Mouse (Mus musculus): ENCODE data around the gene Spz1.
A peak's percentile ranks its signal among the peaks of the same experiment; 100 is the strongest.

Spz1 gene

DNA sequence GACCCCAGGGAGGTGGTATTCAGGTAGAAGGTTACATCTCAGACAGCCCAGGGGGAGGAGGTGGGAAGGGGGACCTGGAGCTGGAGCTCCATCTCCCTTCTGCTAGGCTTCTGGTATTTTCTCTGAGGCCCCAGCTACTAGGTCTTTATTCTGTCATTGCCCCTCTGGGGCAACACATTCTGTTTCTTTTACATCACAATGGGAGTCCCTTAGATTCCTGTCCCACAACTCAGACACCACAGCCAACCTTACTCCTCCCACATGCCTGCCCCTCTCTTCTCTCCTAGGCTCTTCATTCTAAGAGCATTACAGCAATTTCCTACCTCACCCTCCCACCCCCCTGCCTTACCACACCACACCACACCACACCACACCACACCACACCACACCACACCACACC is at the start of gene Spz1:
Spz1 (minus strand) TSS at position 101 of the 400 bp plus-strand sequence.
- no peak for DNase-seq

DNA sequence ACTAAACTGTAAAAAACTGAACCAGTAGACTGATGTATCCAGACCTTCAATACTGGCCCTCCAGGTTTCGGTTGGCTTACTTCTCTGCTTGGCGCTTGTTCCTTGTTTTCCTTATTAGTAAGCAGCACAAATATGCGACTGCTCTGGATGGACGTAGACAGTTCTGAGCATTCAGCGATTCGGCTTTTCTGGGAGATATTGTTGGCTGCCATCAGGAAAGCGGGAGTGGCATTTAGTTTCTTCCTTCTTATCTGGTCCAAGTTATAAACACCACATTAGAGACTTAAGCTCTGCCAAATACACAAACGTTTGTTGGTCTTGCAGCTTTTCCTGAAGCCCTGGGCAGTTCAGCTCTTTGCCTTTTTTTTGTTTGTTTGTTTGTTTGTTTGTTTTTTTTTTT is 40.5 kb upstream of the Spz1 start:
- DNase-seq = no peak

DNA sequence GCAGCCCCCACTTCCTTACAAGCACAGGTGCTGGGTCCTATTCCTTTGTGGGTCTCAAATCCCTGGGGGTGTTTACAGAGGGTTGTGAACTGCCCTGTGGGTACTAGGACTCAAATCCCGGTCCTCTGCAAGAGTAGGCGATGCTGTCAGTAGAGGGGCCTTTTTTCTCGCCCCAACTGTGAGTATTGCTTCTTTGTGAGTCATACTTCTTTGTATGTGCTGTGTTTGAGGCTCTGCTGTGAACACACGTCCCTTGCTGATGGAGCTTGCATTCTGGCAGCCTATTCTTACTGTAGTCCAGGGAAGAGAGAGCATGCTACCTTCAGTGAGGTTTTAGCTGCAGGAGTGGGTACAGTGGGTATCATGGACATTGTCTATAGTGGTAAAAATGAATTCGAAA is 39.2 kb upstream of the Spz1 start:
- no peak for DNase-seq

DNA sequence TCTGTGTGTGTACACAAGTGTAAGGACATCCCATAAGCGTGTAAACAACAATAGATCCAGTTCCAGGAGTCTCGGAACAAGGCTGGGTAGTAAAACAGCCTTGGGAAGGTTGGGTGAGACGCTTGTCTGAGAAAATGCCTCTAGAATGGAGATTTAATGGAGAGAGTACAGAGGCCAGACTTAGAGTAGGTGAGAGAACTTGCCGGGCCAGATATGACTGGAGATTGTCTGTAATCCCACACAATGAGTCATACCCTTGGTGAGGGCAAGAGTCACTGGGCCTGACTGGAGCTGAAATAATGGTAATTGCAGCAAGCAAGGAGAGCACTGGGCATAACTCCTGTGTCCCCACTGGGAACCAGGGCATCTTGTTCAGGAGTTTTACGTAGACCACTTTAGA is 37.1 kb upstream of the Spz1 start:
- DNase-seq = no peak

DNA sequence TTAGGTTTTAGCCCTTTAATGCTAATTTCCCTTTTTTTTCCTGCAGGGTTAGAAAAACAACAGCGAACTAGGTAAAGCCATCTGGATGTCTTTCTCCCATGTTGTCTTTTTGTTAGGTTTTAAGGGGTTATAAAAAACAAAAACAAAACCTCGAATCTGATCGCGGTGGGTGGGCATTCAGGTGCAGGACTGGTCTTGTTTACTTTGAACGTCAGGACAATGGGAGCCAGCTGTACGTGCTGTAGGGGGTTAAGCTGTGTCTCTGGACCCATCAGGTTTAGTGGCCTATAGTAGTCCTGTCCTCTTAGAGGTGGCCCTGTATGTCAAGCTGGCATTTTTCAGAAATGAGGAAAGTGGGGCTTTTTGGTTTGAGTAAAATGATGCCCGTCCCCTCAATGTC is 35.9 kb upstream of the Spz1 start:
- DNase-seq = peak; percentile 14

DNA sequence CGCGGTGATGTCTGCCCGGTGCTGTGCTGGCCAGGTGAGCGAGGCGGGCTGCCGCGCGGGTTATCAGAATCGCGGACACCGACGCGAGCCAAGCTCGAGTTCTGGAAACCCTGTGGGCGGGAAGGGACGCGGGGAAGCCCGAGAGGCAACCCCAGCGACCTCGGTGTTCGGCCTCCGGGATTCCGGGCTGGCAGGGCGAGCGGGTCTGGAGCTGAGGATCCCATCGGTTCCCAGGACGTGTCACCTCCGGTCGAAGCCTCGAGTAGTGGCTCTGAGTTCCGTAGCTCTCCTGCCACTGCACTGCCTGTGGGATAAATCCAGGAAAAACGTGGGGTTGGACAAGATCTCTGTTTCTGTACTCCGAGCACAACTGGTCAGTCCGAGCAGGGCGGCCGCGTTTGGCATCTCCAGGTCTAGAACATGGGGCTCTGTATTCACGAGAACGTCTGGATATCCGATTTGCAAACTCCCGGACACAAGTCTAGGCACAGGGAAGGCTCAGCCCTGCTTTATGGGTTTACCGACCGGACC is 35.3 kb upstream of the Spz1 start:
- peak; percentile 61 for DNase-seq

DNA sequence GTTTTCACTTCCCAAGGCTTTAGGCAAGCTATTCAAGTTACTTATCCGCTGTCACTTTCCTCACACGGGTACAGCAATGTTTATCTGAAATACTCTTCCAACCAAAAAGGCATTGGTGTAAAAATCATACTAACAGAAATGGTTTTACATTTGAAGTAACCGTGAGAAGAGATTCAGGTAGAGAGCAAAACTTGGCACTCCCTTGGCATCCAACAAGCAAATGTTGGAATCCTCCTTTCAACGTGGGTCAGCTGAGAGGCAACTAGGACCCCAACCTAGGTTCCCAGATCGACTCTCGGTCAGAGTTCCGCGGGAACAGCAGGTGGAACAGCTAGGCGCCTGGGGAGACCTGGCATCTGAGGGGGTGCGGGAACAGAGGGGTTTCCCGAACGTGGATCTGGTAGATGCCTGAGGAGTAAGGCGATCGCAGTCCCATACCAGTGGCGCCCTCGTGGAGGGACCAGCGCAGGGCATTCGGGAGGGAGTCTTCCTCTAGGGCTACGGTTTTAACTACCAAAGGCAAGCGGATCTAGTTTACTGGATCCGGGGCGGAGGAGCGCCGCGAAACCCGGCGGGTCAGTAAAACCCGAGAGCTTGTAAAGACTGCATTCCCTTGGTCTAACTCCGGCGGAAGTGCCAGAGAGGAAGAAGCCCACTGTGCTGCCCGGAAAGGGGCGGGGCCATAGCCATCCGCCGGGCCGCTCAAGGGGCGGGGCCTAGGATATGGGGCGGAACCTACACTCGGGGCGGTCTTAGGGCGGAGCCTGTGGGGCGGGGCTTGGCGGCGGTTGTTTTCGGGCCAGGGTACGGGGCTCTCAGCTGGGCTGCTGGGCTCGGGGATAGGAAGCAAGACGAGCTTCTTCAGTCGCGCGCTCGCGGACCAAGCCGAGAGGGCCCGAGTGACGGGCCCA is 34.6 kb upstream of the Spz1 start, which contains the start of gene Serinc5:
Serinc5 (plus strand) TSS at position 781 of the 911 bp plus-strand sequence.
- DNase-seq = peak; percentile 98

DNA sequence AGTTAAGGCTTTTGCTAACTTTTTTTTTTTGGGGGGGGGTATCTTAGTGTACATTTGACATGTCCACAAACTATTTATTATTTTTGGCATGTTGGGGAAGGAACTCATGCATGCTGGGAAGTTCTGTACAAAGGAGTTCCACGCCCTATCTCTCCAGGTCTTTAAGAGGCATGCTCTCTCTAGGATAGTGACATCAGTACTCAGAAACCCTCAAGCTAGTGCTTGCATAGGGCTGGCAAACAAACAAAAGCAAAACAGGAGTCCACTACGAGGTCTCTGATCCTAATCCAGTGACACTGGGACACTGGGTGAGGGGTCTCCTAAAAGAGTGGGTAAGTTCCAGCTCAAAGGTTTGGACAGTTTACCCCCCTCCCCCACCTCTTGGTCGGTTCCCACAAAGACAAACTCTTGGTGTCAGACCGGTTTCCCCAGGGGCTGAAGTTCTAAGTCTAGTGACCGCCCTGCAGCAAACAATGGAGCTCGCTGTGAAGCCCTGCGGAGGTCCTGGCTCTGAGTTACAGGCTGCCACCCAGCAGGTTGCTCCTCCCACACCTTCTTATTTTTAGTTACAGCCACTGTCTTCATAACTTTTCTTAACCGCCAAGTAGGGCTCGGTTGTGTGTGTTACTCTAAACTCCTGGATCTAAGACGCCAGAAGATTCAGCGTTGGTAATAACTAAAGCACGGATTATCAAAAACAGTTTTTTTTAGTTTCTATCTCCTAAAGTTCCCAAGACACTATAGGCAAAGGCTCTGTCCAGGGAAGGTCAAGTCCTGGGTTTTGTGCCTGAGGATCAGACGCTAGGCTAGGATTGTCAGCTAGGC is 33.7 kb upstream of the Spz1 start:
- peak; percentile 73 for DNase-seq

DNA sequence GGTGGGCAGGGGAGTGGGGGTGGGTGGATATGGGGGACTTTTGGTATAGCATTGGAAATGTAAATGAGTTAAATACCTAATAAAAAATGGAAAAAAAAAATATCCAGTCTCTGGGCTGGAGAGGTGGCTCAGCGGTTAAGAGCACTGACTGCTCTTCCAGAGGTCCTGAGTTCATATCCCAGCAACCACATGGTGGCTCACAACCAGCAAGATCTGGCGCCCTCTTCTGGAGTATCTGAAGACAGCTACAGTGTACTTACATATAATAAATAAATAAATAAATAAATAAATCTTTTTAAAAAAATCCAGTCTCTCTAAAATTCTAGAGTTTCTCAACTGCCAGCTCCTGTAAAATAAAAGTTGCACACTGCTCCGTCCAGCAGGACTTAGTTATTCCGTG is 29.3 kb upstream of the Spz1 start:
- peak; percentile 29 for DNase-seq

DNA sequence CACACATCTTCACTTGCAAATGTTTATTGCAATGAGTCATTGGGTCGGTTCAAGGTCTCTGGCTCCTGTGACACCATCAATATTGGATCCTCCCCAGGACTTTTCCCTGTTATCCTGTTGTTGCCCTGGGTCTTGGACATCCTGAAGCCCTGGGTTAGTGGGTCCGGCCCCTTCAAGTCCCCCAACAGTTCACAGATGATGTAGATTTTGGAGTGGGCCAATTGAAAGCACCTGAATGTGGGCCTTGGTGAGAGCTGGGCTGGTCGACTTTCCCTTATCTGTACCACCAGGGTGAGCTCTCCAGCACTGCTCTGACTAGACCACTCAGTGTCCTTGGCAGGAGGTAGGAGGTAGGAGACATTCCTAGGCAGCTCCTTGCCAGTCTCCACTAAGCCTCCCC is 19.5 kb upstream of the Spz1 start:
- DNase-seq = peak; percentile 77

DNA sequence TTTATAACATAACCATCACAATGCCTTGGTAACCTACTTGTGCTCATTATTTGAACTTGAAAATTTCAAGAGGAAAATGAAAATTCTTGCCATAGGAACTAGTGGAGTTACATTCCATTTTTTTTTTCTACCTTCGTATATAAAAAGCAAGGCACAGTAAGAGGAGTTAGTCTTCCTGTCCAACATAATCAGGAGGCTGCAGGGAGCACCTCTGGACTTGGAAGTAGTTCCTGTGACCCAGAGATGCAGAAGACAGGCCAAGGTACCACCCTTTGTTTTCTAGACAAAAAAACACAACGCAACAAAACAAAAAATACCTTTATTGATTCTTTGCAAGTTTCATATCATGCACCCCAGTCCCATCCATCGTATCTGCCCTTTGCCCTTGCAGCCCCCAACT is 18.9 kb upstream of the Spz1 start:
- DNase-seq = no peak

DNA sequence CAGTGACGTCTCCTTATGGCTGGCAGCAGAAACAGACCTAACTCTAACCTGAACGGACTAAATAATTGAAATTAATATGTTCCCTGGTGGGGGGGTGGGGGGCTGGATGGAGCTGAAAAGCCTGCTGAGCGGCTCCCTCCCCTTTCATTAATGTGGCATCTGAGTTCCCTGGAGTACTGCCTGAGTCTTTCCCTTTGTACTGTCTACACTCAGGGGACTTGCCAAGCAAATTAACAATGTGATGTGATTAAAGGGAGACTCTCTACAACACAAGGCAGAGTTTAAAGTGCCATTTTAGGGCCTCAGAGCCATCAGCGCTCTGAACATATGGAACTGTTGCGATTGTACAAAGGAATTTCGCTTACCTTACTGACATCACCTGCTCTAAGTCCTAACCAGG is 18.5 kb upstream of the Spz1 start:
- DNase-seq = no peak

DNA sequence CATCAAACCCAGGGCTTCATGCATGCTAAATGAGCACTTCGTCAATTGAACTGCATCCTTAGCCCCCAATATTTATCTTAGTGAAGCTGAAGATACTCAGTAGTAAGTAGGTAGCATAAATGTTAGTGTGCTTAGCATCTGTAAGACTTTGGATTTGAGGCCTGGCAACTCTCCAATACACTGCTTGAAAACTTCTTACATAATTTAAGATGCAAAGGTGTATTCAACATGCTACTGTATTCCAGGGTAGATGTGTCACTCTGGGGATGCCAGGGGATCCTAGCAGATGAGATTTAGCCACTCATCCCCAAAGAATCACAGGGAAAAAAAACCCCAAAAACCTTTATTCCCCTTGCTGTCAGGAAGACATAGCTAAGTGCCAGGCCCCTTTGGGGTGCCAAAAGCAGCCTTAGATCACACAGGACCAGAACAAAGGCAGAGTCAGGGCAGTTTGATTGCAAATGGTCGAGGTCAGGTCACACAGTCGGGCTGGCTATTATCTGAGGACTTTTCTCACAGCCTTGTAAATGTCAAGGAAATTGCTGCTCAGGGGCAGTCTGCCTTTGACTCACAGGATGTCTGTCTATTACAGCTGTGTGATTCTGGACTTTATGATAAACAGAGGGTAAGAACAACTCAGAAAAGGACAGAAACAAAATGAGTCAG is 17.9 kb upstream of the Spz1 start:
- DNase-seq = peak; percentile 21

DNA sequence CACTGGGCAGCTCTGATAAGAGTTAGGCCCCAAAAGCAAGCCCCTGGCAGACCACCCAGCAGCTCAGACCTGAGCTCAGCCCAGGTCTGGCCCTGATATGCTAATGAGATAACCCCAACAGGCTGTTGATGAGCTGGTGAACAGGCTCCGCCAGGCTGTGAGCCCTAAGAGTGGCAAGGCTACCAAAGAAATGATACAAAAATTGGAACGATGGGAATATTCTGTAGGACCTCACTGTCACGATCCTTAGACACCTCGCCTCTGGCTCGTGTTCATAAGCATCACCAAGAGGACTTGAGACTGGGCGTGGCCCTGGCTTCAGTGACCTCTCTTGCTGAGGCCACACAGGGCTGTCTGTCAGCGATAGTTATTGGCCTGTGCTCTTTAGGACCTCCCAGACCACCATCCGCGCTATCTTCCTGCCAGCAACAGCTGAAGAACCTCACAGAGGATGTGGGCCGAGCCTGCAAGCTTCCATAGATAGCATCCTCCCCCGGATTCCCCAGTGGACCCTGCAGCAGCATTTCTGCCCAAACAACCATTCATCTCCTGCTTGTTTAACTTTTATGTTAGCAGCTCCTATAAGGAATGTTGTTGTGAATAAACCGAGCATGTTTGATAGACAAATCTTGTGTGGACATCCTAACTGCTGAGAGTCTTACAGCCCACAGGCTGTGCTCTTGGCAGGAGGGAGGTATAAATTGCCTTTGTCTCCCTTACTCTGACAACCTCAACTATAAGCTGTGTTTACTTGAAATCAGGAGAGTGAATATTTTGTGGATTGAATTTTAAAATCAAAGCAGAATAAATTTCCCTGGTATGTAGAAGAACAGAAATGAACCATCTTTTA is 17.0 kb upstream of the Spz1 start:
- peak; percentile 92 for DNase-seq

DNA sequence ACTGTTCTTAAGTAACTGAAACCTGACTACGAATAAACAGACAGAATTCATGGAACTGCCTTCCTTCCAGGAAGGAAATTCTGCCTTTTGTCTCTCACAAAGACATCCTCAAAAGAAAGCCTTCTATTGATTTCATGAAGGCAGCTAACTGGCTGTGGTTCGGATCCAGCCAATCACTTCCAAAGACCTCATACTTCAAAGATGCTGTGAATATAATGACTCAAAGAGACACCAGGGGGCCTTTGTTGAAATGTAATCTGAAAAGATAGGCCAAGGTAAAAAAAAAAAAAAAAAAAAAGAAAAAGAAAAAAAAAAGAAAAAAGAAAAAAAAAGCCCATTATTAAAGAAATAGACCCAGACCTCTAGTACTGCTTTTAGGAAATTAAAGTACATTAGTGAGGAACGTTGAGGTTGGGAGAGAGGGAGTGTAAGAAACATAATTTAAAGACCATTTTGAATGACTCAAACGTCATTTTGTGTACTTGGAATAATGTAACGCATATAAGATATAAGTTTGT is 16.4 kb upstream of the Spz1 start:
- no peak for DNase-seq

DNA sequence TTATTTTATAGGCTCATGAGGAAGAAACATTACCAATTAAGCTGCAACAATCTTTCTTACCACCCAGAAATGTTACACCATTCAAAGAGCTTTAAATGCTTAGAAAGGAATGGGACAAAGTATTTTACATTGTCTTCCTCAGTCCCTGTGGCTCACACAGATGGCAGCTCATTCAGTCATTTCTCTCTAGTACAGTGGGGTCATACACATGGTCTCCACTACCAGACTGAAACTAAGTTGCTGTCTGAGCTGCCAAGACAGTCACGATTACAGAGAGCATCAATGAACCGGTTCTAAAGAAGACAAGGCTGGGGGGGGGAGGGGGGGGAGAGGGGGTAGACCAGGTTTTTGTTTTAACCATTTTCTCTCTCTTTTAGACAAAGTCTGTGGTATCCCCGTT is 15.3 kb upstream of the Spz1 start:
- DNase-seq = no peak

DNA sequence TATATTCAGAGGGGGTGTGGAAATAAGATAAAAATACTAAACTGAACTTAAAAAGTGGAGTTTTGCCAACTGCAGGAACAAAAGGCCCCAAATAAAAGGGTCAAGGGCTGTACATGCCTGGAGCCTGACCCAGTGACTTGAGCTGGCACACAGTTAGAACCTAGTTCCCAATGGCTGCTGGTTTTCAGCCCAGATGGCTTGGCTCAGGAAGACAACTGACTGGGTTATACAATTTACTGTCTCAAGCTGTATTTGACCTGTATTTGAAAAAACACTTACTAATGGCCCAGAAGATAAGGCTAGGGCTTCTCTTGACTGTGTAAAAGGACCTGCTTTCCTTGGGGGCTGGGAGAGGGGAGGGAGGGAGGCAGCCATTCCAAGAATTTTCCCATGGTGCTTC is 13.3 kb upstream of the Spz1 start:
- DNase-seq = peak; percentile 21

DNA sequence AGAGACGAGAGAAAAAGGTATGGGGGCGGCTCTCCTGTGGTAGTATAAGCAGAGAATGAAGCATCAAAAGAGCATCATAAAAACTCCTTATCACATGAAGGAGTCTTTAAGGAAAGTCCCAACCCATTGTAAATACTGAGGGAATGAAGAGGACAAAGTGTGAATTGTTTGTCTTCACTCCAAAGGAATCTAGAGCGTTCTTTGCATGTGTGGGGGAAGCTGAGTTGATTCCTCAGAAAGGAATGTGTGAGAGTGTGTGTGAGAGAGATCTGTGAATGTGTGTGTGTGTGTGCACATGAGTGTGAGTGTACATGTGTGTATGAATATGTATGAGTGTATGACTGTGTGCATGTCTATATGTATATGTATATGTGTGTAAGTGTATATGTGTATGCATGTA is 12.7 kb upstream of the Spz1 start:
- DNase-seq = no peak

DNA sequence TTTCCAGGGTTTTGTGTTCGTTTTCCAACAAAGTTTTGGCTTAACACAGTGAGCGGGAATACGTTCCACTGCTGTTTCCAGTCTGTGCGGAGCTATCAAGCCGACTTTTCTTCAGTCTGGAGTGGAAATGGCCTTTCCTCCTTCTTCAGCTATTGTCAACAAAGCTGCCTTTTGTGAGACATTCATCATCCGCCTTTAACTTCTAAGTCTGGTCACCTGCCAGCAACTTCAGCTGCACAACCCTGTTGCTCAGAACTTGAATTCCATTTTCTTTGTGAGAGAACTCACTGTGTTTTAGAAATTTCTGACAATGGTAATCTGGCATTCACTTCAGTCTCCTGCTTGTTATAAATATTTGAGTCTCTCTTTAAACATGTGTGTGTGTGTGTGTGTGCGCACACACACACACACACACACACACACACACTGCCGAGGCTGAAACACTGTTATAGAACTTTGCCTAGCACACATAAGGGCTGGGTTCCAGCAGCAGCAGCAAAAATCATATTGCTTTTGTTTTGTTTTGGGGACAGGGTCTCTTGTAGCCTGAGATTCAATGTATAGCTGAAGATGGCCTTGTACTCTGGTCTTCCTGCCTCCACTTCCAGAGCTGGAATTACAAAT is 8.2 kb upstream of the Spz1 start:
- no peak for DNase-seq

DNA sequence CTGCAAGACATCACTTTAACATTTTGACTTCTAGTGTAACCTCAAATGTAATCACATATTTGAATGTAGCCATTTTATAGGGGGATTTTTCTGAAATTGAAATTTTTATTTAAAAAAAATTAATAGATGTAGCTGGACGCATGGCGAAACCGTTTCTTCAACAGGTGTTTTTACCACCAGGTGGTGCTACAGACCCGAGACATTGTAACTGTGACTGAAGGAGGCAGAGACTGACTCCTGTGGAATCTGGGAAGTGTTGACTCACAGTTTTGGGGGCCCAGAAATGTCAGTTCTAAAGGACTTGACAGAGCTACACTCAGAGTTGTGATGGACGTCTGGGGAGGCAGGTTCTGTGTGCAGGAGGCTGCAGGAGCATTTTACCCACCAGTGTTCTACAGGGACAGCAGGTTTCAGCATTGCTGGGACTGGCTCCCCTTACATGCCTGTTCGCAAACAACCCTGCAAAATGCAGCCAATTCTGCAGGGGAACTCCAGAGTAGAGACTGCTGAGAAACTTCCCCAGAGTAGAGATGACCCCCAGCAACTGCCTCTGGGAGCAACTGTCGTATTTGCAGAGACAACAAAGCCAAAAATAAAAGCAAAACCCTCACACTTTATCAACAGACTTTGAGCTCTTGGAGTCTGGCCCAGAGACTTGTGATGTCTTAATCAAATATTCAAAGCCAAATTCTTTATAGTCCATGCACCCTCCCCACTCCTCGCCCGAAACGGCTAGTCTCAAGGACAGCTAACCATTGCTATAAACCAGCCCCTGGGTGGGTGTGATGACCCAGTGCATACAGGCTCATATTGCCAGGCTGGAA is 4.5 kb upstream of the Spz1 start:
- DNase-seq = peak; percentile 80
